Mouse (Mus musculus) CH12.LX (cell line): Measurements from ENCODE around the gene Fermt1. TPM values are rescaled to one million over a fixed set of nuclear protein-coding genes. Genes with fewer than 3 reads are reported as not detected.

Experiments
- DNase-seq: peaks from one replicate; pipeline ENCODE4 v3.0.0-alpha.2; 2013; ENCODE audit errors: extremely low read depth
- H3K27ac ChIP-seq: 2 replicates; pipeline ENCODE4 v1.5.1; 2012; ENCODE audit warnings: low read depth, mild to moderate bottlenecking, control low read depth, moderate library complexity; ENCODE audit not compliant: insufficient read depth
- H3K27me3 ChIP-seq: replicated peaks from 2 replicates; pipeline ENCODE3; 2012; ENCODE audit warnings: inconsistent platforms
- H3K36me3 ChIP-seq, 2 experiments: replicated peaks in 1 of 2; 2 replicates each; pipeline versions ENCODE3 to v1.6.1; 2012; ENCODE audit warnings: inconsistent platforms in 1 of 2, low read length in 1 of 2, mild to moderate bottlenecking in 1 of 2, mixed read lengths in 1 of 2, moderate library complexity in 1 of 2; ENCODE audit not compliant: control insufficient read depth in 1 of 2, insufficient read depth in 1 of 2
- H3K4me1 ChIP-seq, 2 experiments: 2 replicates each; pipeline ENCODE4 v1.6.1; 2012; ENCODE audit warnings: inconsistent platforms in 1 of 2, moderate library complexity in 1 of 2; ENCODE audit not compliant: insufficient read depth in 2 of 2, control insufficient read depth in 1 of 2
- H3K4me2 ChIP-seq: 2 replicates; pipeline ENCODE4 v1.6.1; 2012; ENCODE audit warnings: low read depth, mild to moderate bottlenecking, control low read depth; ENCODE audit not compliant: poor library complexity, insufficient read depth, severe bottlenecking
- H3K4me3 ChIP-seq, 3 experiments: fragments of 150-350 bp in 1 of 3; sonication (generic) in 1 of 3; replicated peaks in 1 of 3; 2 replicates each; pipeline versions ENCODE3 to v1.5.1; 2011 to 2012; ENCODE audit warnings: low read depth in 2 of 3, low read length in 2 of 3, mild to moderate bottlenecking in 2 of 3, moderate library complexity in 2 of 3, control low read depth in 1 of 3, improper control_type of control experiment in 1 of 3, inconsistent platforms in 1 of 3, mixed read lengths in 1 of 3; ENCODE audit not compliant: poor library complexity in 1 of 3
- H3K79me2 ChIP-seq: replicated peaks from 2 replicates; pipeline ENCODE4 v1.6.1; 2012; ENCODE audit warnings: mild to moderate bottlenecking, moderate library complexity; ENCODE audit not compliant: control insufficient read depth, poor library complexity, insufficient read depth, severe bottlenecking; ENCODE audit errors: extremely low read depth
- H3K9ac ChIP-seq: 2 replicates; pipeline ENCODE4 v1.6.1; 2012; ENCODE audit warnings: low read depth, mild to moderate bottlenecking, control low read depth, moderate library complexity; ENCODE audit not compliant: insufficient read depth
- H3K9me3 ChIP-seq: replicated peaks from 2 replicates; pipeline ENCODE3; 2012; ENCODE audit warnings: low read length, inconsistent platforms, mixed read lengths
- BHLHE40 ChIP-seq: IDR thresholded peaks from 2 replicates; pipeline ENCODE4 v1.6.1; 2011; ENCODE audit warnings: mild to moderate bottlenecking, low read depth, low read length, improper control_type of control experiment
- CHD1 ChIP-seq: IDR thresholded peaks from 2 replicates; pipeline ENCODE4 v1.6.1; 2012; ENCODE audit warnings: low read depth, low read length, improper control_type of control experiment, inconsistent platforms
- CHD2 ChIP-seq: IDR thresholded peaks from 2 replicates; pipeline ENCODE4 v1.6.1; 2011; ENCODE audit warnings: low read length, improper control_type of control experiment
- CTCF ChIP-seq, 2 experiments: IDR thresholded peaks in 1 of 2; conservative IDR thresholded peaks in 1 of 2; 2 replicates each; pipeline ENCODE4 v1.5.1; 2011 to 2012; ENCODE audit warnings: low read depth in 2 of 2, low read length in 2 of 2, improper control_type of control experiment in 1 of 2, inconsistent platforms in 1 of 2, mild to moderate bottlenecking in 1 of 2, moderate library complexity in 1 of 2
- E2F4 ChIP-seq: IDR thresholded peaks from 2 replicates; pipeline ENCODE4 v1.6.1; 2011; ENCODE audit warnings: low read depth, low read length, improper control_type of control experiment; ENCODE audit not compliant: insufficient replicate concordance
- ELF1 ChIP-seq: IDR thresholded peaks from 2 replicates; pipeline ENCODE4 v1.6.1; 2014; ENCODE audit warnings: low read depth, mild to moderate bottlenecking, inconsistent platforms, low read length, improper control_type of control experiment
- ETS1 ChIP-seq: conservative IDR thresholded peaks from 2 replicates; pipeline ENCODE4 v1.6.1; 2012; ENCODE audit warnings: low read depth, mild to moderate bottlenecking, inconsistent platforms, low read length, improper control_type of control experiment, moderate library complexity
- JUN ChIP-seq: IDR thresholded peaks from 2 replicates; pipeline ENCODE4 v1.6.1; 2011; ENCODE audit warnings: low read depth, mild to moderate bottlenecking, low read length, improper control_type of control experiment, moderate library complexity; ENCODE audit not compliant: insufficient read depth
- KAT2A ChIP-seq: IDR thresholded peaks from 2 replicates; pipeline ENCODE4 v1.6.1; 2012; ENCODE audit warnings: low read length, improper control_type of control experiment, inconsistent platforms; ENCODE audit not compliant: insufficient replicate concordance
- MAX ChIP-seq: IDR thresholded peaks from 2 replicates; pipeline ENCODE4 v1.6.1; 2011; ENCODE audit warnings: low read length, improper control_type of control experiment
- MAZ ChIP-seq: IDR thresholded peaks from 2 replicates; pipeline ENCODE4 v1.6.1; 2012; ENCODE audit warnings: low read depth, mild to moderate bottlenecking, inconsistent platforms, low read length, improper control_type of control experiment, moderate library complexity
- MEF2A ChIP-seq: IDR thresholded peaks from 2 replicates; pipeline ENCODE4 v1.6.1; 2014; ENCODE audit warnings: low read depth, mild to moderate bottlenecking, inconsistent platforms, low read length, improper control_type of control experiment, borderline replicate concordance
- NRF1 ChIP-seq: IDR thresholded peaks from 2 replicates; pipeline ENCODE4 v1.6.1; 2014; ENCODE audit warnings: low read depth, mild to moderate bottlenecking, inconsistent platforms, low read length, improper control_type of control experiment, moderate library complexity
- PAX5 ChIP-seq: IDR thresholded peaks from 2 replicates; pipeline ENCODE4 v1.6.1; 2012; ENCODE audit warnings: low read length, inconsistent platforms, mixed read lengths
- POLR2A ChIP-seq: IDR thresholded peaks from 2 replicates; pipeline ENCODE4 v1.6.1; 2011; ENCODE audit warnings: low read depth, mild to moderate bottlenecking, improper control_type of control experiment, low read length
- POLR2AphosphoS2 ChIP-seq: IDR thresholded peaks from 2 replicates; pipeline ENCODE4 v1.6.1; 2011; ENCODE audit warnings: low read depth, low read length, improper control_type of control experiment
- RCOR1 ChIP-seq: conservative IDR thresholded peaks from 2 replicates; pipeline ENCODE4 v1.6.1; 2012; ENCODE audit warnings: low read depth, mild to moderate bottlenecking, inconsistent platforms, low read length, improper control_type of control experiment
- SIN3A ChIP-seq: IDR thresholded peaks from 2 replicates; pipeline ENCODE4 v1.6.1; 2012; ENCODE audit warnings: low read length, improper control_type of control experiment, inconsistent platforms
- SMC3 ChIP-seq: IDR thresholded peaks from 2 replicates; pipeline ENCODE4 v1.6.1; 2011; ENCODE audit warnings: low read depth, low read length, improper control_type of control experiment
- USF2 ChIP-seq: conservative IDR thresholded peaks from 2 replicates; pipeline ENCODE4 v1.6.1; 2011; ENCODE audit warnings: low read depth, low read length, improper control_type of control experiment
- ZC3H11A ChIP-seq: IDR thresholded peaks from 2 replicates; pipeline ENCODE4 v1.6.1; 2012; ENCODE audit warnings: low read depth, mild to moderate bottlenecking, inconsistent platforms, low read length, improper control_type of control experiment
- ZKSCAN1 ChIP-seq: IDR thresholded peaks from 2 replicates; pipeline ENCODE4 v1.6.1; 2012; ENCODE audit warnings: low read depth, inconsistent platforms, low read length, improper control_type of control experiment, borderline replicate concordance
- ZMIZ1 ChIP-seq: IDR thresholded peaks from 2 replicates; pipeline ENCODE4 v1.6.1; 2012; ENCODE audit warnings: low read depth, mild to moderate bottlenecking, inconsistent platforms, low read length, improper control_type of control experiment
- dilution Hi-C: fragments of 300-500 bp; cut with MboI; formaldehyde crosslinking; loops from 2 replicates; pipeline ENCODE4 v1.14.3; 2020; ENCODE audit warnings: low sequenced_read_pairs; ENCODE audit not compliant: extremely low pct_unique_long_range_greater_than_20kb, extremely low pct_ligation_motif_present
- in situ Hi-C: fragments of 300-500 bp; cut with MboI; formaldehyde crosslinking; loops from 3 replicates; pipeline ENCODE4 v1.14.3; 2019; ENCODE audit warnings: low sequenced_read_pairs, low pct_ligation_motif_present, low pct_unique_long_range_greater_than_20kb, mixed read lengths
- polyA plus RNA-seq: library from polyadenylated mRNA; unstranded; fragments of >175 nt; gene quantifications from 2 replicates; pipeline ENCODE4 v1.2.1, GENCODE M21; 2012; ENCODE audit warnings: low read depth; ENCODE audit not compliant: insufficient read length
- total RNA-seq, 2 experiments: library from RNA; depleted of rRNA; stranded (reverse); fragments of 300-350 nt in 1 of 2; fragments of >200 nt in 1 of 2; gene quantifications; 2 replicates each; pipeline ENCODE4 v1.2.3; 2012 to 2014

Gene Fermt1
- total and polyA plus RNA-seq, 3 experiments, result not detected

DNA sequence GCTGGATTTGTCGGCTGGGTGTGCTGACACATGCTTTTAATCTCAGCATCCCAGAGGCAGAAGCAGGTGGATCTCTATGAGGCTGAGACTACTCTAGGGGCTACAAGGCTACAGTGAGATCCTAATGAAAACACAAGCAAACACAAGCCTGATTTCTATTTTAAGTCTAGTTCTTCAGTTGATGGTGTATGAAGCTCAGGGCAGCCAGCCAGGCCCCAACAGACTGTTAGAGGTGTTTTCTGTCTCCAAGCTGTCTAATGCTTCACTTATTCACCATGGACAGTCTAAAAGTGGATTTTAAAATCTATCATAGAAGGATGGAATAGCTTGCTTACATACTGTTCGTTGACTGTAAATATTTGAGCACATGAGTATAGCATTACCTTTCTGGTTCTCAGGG is 84.2 kb downstream of the Fermt1 start:
- no peak for DNase-seq
- Histone ChIP-seq H3K27ac (no peak overlapping the region), H3K9me3 (no peaks in the 10 kb centered on the region), H3K4me3 (no peak overlapping the region), H3K9ac (no peak overlapping the region), H3K4me2 (no peak overlapping the region), H3K36me3 (peaks cover 25 to 73% of the 10 kb centered on the region in 2 experiments), H3K27me3 (no peaks in the 10 kb centered on the region), H3K79me2 (peaks cover 5% of the 10 kb centered on the region), H3K4me1 (no peaks in the 10 kb centered on the region)
- in situ Hi-C loops (no loop called here), dilution Hi-C loops (no loop called here)
- TF ChIP-seq ZKSCAN1, result no peak
- no peak for TF ChIP-seq KAT2A
- TF ChIP-seq USF2, result no peak
- no peak for TF ChIP-seq SIN3A
- TF ChIP-seq CHD1, result no peak
- no peak for TF ChIP-seq NRF1
- TF ChIP-seq MAX, result no peak
- TF ChIP-seq ETS1, result no peak
- no peak for TF ChIP-seq POLR2AphosphoS2
- TF ChIP-seq JUN, result no peak
- TF ChIP-seq PAX5, result no peak
- no peak for TF ChIP-seq CHD2

GRCm38 (mm10) chr2:132860435-132860834 is 85.3 kb downstream of the Fermt1 start:
- Histone ChIP-seq H3K4me3 (no peak overlapping the region), H3K79me2 (peaks cover 7% of the 10 kb centered on the region), H3K4me1 (no peaks in the 10 kb centered on the region), H3K36me3 (peaks cover 21 to 73% of the 10 kb centered on the region in 2 experiments), H3K27me3 (no peaks in the 10 kb centered on the region), H3K27ac (no peak overlapping the region), H3K4me2 (no peak overlapping the region), H3K9me3 (no peaks in the 10 kb centered on the region), H3K9ac (no peak overlapping the region)
- in situ Hi-C loops (no loop called here), dilution Hi-C loops (no loop called here)
- TF ChIP-seq ZMIZ1 (no peak), MEF2A (no peak), ELF1 (no peak), ZKSCAN1 (no peak), SMC3 (no peak), E2F4 (no peak), USF2 (no peak), MAZ (no peak), POLR2A (no peak), MAX (no peak), CTCF (conservative IDR thresholded peaks at IDR 0.05 in 1 of 2, IDR thresholded peaks at IDR 0.05 in 1 of 2; ENCODE audit: low read depth in 2 of 2, low read length in 2 of 2) (no peak), POLR2AphosphoS2 (no peak), ZC3H11A (no peak), BHLHE40 (no peak), RCOR1 (no peak)
- no peak for DNase-seq
